Mouse (Mus musculus) frontal cortex, postnatal 25 days (tissue): ENCODE results near the gene 0610009B22Rik.
"Not testable (repeated sequence)": the region's sequence is repeated elsewhere in the genome, so short reads cannot be mapped to it uniquely, and the experiment has no call there.

Source experiments
- DNase-seq, 2 experiments: peaks; one replicate each; pipeline ENCODE4 v3.0.0; 2022; ENCODE audit warnings: low spot score in 2 of 2

Gene 0610009B22Rik

DNA sequence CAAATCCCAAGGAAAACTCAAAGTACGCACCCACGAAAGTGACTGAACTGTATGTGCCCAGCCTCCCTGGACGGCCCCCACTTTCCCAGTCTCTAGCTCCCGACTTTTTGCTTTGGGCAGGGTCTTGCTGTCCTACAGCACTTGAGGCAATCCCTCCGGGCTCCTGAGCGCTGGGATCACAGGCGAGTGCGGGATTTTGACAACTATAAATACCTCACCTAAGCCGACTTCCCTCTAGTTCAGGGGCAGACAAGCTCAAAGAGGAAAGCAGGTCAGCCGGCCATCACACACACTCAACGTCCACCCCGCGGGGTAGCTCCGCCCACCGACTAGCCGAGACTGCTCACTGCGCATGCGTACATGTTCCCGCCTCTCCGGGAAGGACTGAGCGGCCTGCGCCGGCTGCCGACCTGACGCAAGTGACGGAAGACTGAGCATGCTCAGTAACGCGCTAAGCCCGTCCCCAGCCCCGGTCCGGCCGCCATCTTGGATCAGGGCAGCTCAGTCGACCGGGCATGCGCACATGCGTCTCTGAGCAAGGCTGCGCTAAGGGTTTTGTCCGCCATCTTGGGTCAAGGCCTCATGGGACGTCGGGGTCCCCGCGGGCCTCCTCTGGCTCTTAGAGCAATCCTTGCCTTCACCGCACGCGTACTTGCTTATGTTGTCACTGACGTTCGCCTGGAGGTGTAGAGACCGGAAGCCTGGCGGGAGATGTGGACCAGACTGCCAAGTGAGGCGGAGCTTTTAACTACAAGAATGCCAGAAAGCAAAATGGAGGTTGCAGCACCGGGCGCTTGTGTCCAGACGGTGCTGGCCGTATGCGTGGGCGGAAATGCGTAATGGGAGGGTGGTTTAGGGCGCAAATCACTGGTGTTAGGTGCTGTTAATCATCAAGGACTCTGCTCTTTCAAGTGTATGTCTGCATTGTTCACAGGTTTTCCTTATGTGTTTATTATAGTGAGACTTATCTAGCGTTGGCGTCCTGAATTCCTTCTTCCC is at the start of gene 0610009B22Rik:
0610009B22Rik (minus strand) TSS at position 545 of the 999 bp plus-strand sequence.
- DNase-seq: peak; percentile 98 to 100

DNA sequence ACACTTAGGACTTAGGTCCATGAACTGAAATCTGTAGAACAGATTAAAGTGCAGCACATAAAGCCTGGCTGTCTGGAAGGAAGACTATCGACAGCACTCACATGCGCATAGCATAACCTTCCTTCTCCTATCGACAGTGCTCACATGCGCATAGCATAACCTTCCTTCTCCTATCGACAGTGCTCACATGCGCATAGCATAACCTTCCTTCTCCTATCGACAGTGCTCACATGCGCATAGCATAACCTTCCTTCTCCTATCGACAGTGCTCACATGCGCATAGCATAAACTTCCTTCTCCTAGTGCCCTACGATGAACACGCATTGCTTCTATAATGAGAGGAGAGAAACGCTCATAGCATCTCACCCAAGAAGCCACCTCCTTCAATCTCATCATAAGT is 45.5 kb upstream of the 0610009B22Rik start:
- not testable (repeated sequence) for DNase-seq

GRCm38 (mm10) chr11:51732883-51733282 is 44.2 kb upstream of the 0610009B22Rik start:
- DNase-seq: no peak

- no peak for DNase-seq
Measured at GRCm38 (mm10) chr11:51721066-51721465, 32.4 kb upstream of the 0610009B22Rik start.

DNA sequence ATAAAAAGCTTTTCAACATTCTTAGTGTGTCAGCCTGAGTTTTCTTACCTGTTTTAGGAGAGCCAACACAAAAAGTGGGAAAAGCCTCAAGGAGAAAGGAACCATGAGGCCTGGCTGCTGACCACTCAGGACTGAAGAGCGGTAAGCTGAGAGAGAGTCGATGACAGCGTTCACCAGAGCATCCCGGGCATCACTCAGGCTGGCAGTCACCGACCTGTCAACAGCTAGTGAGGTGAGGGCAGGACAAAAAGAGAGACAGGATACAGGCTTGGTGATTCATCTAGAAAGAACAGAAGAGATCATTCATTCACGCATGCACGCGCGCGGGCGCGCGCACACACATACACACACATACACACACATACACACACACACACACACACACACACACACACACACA is 18.4 kb upstream of the 0610009B22Rik start:
- no peak for DNase-seq

GRCm38 (mm10) chr11:51706451-51706850 is 17.8 kb upstream of the 0610009B22Rik start:
- DNase-seq: no peak

DNA sequence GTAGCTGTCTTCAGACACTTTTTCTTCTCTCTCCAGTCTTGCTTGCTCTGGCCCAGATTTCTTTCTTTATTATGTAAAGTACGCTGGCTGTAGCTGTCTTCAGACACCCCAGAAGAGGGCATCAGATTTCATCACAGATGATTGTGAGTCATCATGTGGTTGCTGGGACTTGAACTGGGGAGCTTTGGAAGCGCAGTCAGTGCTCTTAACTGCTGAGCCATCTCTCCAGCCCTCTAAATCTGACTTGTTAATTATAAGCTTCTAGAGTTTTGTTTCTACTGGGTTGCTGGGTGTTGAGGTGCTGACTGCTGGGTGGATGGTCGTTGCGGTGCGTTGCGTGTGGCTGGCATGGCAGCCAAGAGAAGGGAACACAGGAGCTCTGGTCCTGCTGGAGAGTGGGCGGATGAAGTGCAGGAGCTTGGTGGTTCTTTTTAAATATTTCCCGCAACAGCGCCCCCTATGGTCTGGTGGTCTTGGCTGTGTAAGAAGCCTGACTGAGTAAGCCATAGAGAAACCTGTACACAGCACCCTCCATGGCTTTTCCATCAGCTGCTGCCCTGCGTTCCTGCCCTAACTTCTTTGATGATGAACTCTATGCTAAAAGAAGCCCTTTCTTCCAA is 14.8 kb upstream of the 0610009B22Rik start:
- no peak for DNase-seq

GRCm38 (mm10) chr11:51702831-51703230 is 14.2 kb upstream of the 0610009B22Rik start:
- DNase-seq: no peak

DNA sequence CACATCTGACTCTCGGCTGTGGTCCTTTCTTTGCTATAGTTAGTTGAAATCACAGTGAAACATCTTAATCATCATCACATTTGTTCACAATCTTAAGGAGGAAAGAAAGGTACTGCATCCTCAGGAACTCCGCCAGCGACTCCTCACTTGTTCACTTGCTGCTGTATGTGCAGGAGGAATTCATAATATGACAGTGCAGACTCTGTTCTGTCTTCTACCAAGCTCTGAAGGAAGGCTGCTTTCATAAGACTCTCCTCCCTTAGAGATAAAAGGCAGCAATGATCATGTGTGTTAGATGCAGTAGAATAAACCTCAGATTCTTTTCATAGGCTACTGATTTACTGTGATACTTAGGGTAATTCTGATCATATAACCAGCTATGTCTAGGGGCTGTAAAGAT is 6.3 kb upstream of the 0610009B22Rik start:
- DNase-seq: no peak

DNA sequence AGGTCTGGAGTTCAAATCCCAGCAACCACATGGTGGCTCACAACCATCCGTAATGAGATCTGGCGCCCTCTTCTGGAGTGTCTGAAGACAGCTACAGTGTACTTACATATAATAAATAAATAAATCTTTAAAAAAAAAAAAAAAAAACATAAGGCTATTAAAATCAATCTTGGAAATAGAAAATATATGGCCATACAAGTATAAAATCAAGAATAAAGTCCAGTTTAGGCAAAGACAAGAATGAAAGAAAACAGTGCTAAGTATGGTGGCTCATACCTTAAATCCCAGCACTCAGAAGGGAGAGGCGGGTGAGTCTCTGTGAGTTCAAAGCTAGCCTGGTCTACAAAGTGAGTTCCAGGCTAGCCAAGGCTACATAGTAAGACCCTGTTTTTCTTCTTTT is 1.9 kb upstream of the 0610009B22Rik start:
- not testable (repeated sequence) for DNase-seq

- no peak for DNase-seq
Measured at GRCm38 (mm10) chr11:51689343-51689742, 669 bp upstream of the 0610009B22Rik start.

- DNase-seq: no peak
Measured at GRCm38 (mm10) chr11:51681976-51682374, 6.7 kb downstream of the 0610009B22Rik start.

- DNase-seq: peak; percentile 75 to 87
Measured at GRCm38 (mm10) chr11:51681324-51681975, 7.2 kb downstream of the 0610009B22Rik start.

DNA sequence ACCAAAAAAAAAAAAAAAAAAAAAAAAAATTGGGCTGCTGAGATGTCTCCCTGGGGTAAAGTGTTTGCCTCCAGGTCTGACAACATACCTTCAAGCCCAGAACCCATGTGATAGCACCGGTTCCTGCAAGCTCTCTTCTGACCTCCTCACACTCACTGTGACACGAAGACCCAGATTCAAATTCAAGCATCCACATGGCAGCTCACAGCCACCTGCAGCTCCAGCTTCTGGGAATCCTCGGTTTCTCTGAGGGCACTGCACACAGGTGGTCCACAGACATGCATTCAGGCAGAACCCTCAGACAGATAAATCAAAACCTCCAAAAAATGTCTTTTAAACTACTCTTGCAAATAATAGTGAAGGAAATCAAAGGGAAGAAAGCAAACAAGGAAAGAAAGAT is 9.2 kb downstream of the 0610009B22Rik start:
- no peak for DNase-seq

- no peak for DNase-seq
Measured at GRCm38 (mm10) chr11:51677737-51678418, 10.8 kb downstream of the 0610009B22Rik start.

GRCm38 (mm10) chr11:51675386-51675785 is 13.3 kb downstream of the 0610009B22Rik start:
- DNase-seq: no peak

DNA sequence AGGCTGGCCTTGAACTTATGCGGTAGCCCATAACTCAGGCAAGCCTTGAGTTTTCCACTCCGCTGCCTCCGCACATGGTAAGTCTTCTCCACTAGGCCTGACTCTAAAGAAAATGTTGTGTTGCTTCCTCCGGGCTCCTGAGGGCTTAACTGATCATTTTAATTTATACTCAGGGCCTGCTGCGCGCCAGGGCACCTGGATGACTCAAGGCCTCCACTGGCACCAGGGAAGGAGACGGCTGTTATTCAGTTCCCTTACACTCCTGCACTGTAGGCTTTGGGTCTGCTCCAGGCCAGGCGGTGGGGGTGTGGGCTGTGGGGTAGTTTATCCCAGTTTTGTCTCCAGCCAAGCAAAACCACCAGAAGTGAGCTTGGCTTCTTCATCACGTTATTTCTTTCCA is 15.4 kb downstream of the 0610009B22Rik start:
- no peak for DNase-seq

DNA sequence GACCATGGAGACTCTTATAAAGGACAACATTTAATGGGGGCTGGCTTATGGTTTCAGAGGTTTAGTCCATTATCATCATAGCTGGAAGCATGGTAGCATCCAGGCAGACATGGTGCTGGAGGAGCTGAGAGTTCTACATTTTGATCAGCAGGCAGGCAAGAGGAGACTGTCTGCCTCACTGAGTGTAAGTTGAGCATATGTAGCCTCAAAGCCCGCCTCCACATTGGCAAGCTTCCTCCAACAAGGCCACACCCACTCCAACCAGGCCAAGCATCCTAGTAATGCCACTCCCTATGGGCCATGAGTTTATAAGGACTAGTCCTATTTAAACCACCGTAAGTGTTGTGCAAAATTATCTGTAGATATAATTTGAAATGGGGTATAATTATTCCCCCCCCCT is 17.3 kb downstream of the 0610009B22Rik start:
- no peak for DNase-seq

- DNase-seq: no peak
Measured at GRCm38 (mm10) chr11:51670846-51671245, 17.8 kb downstream of the 0610009B22Rik start.

GRCm38 (mm10) chr11:51664747-51665146 is 23.9 kb downstream of the 0610009B22Rik start:
- not testable (repeated sequence) for DNase-seq

DNA sequence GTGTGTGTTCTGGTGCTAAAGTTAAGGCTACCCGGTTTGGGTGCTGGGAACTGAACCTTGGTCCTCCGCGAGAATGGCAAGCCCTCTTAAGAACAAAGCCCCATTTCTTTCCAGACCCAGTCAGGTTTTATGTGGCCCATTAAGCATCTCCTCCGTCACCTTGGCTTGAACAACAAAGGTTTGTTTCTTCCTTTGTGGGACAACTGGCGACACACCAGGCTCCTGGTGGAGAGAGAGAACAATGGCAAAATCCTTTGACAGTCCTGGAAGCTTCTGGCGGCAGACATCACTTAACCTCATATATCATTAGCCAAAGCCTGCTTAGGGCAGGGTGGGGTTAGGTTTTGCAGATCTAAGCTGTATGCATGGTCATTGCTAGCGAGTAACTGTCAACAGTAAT is 26.0 kb downstream of the 0610009B22Rik start:
- no peak for DNase-seq
